Mouse (Mus musculus) embryonic facial prominence, embryonic 14.5 days (tissue): ENCODE measurements around the gene Tbc1d1. TPM values are rescaled to one million over a fixed set of nuclear protein-coding genes. Genes with fewer than 3 reads are reported as not detected.

Source experiments
- ATAC-seq: fragments of 200-750 bp; cut with Nextera tagmentation; 2 replicates; pipeline ENCODE4 v1.8.0; 2017; ENCODE audit warnings: low read depth, moderate number of reproducible peaks, moderate TSS enrichment
- DNase-seq: peaks from one replicate; pipeline ENCODE4 v3.0.0-alpha.2; 2015; ENCODE audit warnings: low spot score
- H3K27ac ChIP-seq: fragments of 300-500 bp; sonication (generic); replicated peaks from 2 replicates; pipeline ENCODE4 v1.5.1; 2014; ENCODE audit warnings: low read depth, mild to moderate bottlenecking, low read length, moderate library complexity
- H3K27me3 ChIP-seq: fragments of 300-500 bp; sonication (generic); replicated peaks from 2 replicates; pipeline ENCODE4 v1.6.1; 2014; ENCODE audit warnings: low read length; ENCODE audit not compliant: control insufficient read depth, insufficient read depth
- H3K36me3 ChIP-seq: fragments of 300-500 bp; sonication (generic); 2 replicates; pipeline ENCODE4 v1.6.1; 2014; ENCODE audit warnings: low read length, mixed read lengths; ENCODE audit not compliant: control insufficient read depth, insufficient read depth
- H3K4me1 ChIP-seq: fragments of 300-500 bp; sonication (generic); 2 replicates; pipeline ENCODE4 v1.6.1; 2014; ENCODE audit warnings: antibody characterized with exemption, low read length; ENCODE audit not compliant: control insufficient read depth, insufficient read depth
- H3K4me2 ChIP-seq: fragments of 300-500 bp; sonication (generic); 2 replicates; pipeline ENCODE4 v1.6.1; 2014; ENCODE audit warnings: low read depth, mild to moderate bottlenecking, low read length, moderate library complexity, mixed read lengths
- H3K4me3 ChIP-seq: fragments of 300-500 bp; sonication (generic); 2 replicates; pipeline ENCODE4 v1.5.1; 2014; ENCODE audit warnings: low read depth, mild to moderate bottlenecking, low read length
- H3K9ac ChIP-seq: fragments of 300-500 bp; sonication (generic); 2 replicates; pipeline ENCODE4 v1.6.1; 2014; ENCODE audit warnings: low read depth, mild to moderate bottlenecking, low read length, moderate library complexity, mixed read lengths
- H3K9me3 ChIP-seq: fragments of 300-500 bp; sonication (generic); 2 replicates; pipeline ENCODE4 v1.6.1; 2016; ENCODE audit warnings: low read length; ENCODE audit not compliant: control insufficient read depth
- WGBS: fragments of 180-500 bp; shearing (Covaris S2); extraction: QIAGEN DNeasy Blood & Tissue Kit; methylation state at CpG from one replicate; pipeline ENCODE4 v1.1.7; 2014; 5-methylcytosine and 5-hydroxymethylcytosine counted together
- polyA plus RNA-seq: library from polyadenylated mRNA; unstranded; fragments of >200 nt; fragmentation: Nextera tagmentation; extraction: Ambion mirVana; gene quantifications from 2 replicates; pipeline ENCODE4 v1.2.1, GENCODE M21; 2014

The Tbc1d1 gene
- polyA plus RNA-seq, 1 experiment from 2014 or later, result 19.1 TPM

DNA sequence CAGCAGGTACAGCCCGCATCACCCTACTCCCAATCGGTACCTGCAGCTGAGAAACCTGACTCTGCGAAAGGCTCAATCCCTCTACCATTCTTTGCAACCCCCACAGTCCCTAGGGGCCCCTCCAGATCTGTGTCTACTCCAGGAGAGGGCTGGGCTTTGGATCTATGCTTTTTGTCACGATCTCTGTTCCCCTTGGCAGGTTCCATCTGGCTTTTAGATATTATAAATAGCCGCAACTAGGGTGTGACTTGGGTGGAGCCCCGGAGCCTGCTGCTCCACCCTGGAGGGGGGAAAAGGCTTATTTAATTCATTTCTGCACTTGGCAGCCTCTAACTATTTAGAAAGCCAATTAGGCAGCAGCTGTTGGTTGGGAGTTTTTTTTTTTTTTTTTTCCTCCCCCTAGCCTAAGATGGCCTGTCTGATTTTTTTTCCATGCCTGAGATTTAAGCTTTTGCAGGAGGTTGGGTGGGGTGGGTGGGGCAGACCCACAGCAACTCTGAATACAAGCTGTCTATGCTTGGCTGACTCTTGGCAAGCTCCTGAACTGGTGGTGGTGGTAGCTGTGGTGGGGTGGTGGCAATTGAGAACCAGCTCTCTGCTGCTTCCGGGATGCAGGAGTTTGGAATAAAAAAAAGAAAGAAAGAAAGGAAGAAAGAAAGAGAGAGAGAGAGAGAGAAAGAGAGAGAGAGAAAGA lies 208.5 kb downstream of the Tbc1d1 start:
- peak overlapping the region; percentile 11; the same call in 1 of the 2 replicates for H3K4me2 ChIP-seq

DNA sequence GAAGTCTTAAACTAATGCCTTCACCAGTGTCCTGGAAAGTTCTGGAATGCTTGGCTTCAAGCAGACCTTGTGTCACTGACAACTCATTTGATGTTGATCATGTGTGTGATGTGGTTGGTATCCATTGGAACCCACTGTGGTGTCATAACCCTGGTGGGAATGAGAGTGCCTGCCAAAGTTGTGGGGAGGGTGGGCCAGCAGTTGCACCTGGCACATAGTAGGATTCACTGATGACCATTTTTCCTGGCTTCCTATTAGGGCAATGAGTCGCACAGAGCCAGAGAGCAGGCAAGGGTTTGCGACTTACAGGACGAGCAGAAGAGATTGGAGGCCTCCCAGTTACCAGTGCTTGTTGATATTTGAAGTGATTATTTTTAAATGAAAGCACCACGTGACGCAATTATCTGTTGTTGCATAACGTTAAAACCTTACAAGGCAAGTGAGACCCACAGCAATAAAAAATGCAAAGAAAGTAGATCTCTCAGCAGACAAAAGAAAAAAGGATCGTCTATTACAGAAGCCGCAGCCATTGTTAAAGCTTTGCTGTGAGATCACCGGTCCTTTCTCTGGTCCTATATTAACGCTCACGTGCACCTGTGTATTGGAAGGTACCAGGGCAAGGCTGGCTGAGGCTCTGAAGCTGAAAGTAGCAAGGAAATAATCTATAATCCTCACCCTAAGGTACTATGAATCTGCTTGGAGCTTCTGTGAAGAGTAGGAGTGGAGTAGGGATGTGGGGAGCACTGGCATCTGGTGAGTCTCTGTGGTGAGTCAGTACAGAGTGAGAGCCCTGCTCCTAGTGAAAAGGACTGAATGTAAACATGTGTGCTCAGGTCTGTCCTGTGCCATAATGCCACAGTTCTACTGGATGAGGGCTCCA lies 209.3 kb downstream of the Tbc1d1 start:
- Histone ChIP-seq H3K27me3 (no peaks in the 10 kb centered on the region), H3K4me3 (no peak overlapping the region), H3K4me2 (no peak overlapping the region), H3K27ac (peak overlapping the region; percentile 67; the same call in 1 of the 2 replicates), H3K4me1 (peaks cover 38% of the 10 kb centered on the region), H3K36me3 (no peaks in the 10 kb centered on the region), H3K9ac (no peak overlapping the region), H3K9me3 (no peaks in the 10 kb centered on the region)
- ATAC-seq (no peak), DNase-seq (no peak)
- whole genome bisulfite sequencing, result 83% methylated on average over 11 of the region's 11 CpGs

More for the DNA sequence above, 208.5 kb downstream of the Tbc1d1 start:
- Histone ChIP-seq H3K4me1 (peaks cover 43% of the 10 kb centered on the region), H3K4me3 (no peak overlapping the region), H3K36me3 (no peaks in the 10 kb centered on the region), H3K27ac (peak overlapping the region; percentile 74), H3K9ac (no peak overlapping the region), H3K27me3 (no peaks in the 10 kb centered on the region), H3K9me3 (no peaks in the 10 kb centered on the region)
- 34% methylated on average over 7 of the region's 7 CpGs for WGBS
- ATAC-seq (peak; percentile 86), DNase-seq (peak; percentile 94)

DNA sequence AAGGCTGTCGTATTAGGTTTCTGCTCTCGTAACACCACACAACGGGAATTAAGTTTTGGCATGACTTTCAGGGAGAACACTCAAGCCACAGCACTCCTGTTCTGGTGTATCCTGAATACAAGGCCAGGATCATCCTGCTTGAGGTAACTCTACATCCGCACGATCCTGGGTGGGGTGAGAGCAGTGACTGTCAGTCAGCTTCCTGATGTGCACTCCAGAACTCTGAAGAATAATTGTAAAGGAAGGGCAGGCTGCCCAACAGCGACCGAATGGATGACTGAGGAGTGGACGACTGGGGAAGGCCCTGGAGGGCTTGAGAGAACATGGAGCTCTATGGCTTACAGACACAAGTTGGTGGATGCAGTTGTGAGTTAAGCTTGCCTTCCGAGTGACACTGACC lies 210.0 kb downstream of the Tbc1d1 start:
- Histone ChIP-seq H3K4me1 (peaks cover 36% of the 10 kb centered on the region), H3K27ac (no peak overlapping the region), H3K9ac (no peak overlapping the region), H3K36me3 (no peaks in the 10 kb centered on the region), H3K27me3 (no peaks in the 10 kb centered on the region), H3K4me3 (no peak overlapping the region), H3K4me2 (no peak overlapping the region), H3K9me3 (no peaks in the 10 kb centered on the region)
- no peak for DNase-seq
- no peak for ATAC-seq
- WGBS, result 69% methylated on average over 9 of the region's 9 CpGs

DNA sequence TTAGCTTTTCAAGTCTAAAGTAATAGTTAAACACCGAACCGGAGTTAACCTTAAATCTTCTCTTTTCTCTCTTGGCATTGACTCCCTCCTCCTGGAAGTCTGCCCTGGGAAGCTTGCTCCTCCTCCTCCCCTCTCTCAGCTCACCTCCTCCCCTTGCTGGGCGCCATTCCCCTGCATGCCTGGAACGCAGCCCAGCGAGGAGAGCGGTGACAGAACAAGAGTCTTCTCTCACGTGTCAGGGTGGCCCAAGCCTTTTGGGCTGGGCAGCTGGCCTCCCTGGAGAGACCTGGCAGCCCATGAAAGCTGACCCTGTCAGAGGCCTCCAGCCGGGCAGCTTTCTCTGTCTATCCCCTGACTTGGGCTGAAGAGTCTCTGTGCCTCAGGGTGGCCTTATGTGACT lies 211.3 kb downstream of the Tbc1d1 start:
- no peaks in the 10 kb centered on the region for H3K9me3 ChIP-seq
- no peak overlapping the region for H3K9ac ChIP-seq
- H3K36me3 ChIP-seq, result no peaks in the 10 kb centered on the region
- H3K27ac ChIP-seq, result peak overlapping the region; percentile 75
- H3K4me1 ChIP-seq, result peaks cover 39% of the 10 kb centered on the region
- 21% methylated on average over 8 of the region's 8 CpGs for WGBS
- H3K4me2 ChIP-seq, result no peak overlapping the region
- ATAC-seq (0 out of 2 replicates have a peak, but pooled peaks have one; percentile 35), DNase-seq (peak; percentile 88)
- H3K4me3 ChIP-seq, result no peak overlapping the region
- H3K27me3 ChIP-seq, result no peaks in the 10 kb centered on the region

DNA sequence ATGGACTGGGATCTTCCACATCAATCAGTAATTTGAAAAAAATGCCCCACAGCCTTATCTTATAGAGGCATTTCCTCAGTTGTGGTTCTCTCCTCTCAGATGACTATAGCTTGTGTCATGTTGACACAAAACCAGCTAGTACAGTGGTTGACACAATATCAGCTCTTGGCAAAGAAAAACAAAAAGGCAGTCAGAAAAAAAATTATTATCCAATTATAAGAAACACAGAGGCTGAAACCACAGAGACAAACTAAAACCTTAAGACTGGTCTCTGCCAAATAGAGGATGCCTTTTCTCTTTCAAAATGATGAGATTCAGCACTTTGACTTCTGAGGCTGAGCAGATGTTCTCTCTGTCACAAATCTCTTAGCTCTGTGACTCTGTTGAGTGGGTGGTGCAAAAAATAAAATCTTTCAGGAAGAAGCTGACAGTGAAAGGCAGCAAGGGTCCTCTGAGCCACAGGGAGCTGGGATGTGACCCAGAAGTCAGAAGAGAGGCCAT lies 215.3 kb downstream of the Tbc1d1 start:
- Histone ChIP-seq H3K9ac (no peak overlapping the region), H3K27me3 (no peaks in the 10 kb centered on the region), H3K4me3 (no peak overlapping the region), H3K36me3 (no peaks in the 10 kb centered on the region), H3K9me3 (no peaks in the 10 kb centered on the region), H3K4me1 (peaks cover 31% of the 10 kb centered on the region), H3K27ac (no peak overlapping the region), H3K4me2 (no peak overlapping the region)
- ATAC-seq (no peak), DNase-seq (no peak)

DNA sequence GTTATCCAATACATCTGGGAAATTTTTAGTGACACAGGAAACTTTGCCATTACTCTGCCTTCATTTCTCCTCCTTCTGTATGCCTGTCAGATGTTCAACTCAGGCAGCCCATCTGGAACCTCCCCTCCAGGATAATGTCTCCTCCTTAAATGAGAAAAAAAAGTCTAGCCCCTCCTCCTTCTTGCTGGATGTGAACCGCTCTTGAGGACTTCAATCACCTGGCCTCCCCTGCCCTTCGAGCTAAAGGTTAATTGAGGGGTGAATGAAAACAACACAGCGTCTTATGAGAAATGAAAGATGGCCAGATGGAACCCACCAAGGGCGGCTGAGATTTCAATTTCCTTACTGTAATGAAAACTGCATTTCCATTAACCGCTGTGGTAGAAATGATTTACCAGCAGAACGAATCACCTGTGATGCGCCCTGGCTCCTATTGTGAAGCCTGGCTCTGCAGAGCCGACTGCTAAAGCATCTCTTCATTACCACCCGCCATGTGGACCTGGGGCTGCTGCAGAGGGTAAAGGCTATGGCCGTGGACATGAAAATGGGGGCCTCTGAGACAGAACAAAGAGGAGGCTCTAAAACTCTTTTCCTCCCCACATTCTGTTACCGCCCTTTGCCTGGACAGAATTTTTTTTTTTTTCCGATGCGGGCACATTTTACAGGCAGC lies 216.3 kb downstream of the Tbc1d1 start:
- H3K4me3 ChIP-seq, result no peak overlapping the region
- DNase-seq (no peak), ATAC-seq (no peak)
- H3K4me1 ChIP-seq, result peaks cover 30% of the 10 kb centered on the region
- no peaks in the 10 kb centered on the region for H3K36me3 ChIP-seq
- 60% methylated on average over 13 of the region's 13 CpGs for WGBS
- H3K27me3 ChIP-seq, result no peaks in the 10 kb centered on the region
- no peak overlapping the region for H3K4me2 ChIP-seq
- H3K27ac ChIP-seq, result no peak overlapping the region
- no peaks in the 10 kb centered on the region for H3K9me3 ChIP-seq
- H3K9ac ChIP-seq, result no peak overlapping the region

DNA sequence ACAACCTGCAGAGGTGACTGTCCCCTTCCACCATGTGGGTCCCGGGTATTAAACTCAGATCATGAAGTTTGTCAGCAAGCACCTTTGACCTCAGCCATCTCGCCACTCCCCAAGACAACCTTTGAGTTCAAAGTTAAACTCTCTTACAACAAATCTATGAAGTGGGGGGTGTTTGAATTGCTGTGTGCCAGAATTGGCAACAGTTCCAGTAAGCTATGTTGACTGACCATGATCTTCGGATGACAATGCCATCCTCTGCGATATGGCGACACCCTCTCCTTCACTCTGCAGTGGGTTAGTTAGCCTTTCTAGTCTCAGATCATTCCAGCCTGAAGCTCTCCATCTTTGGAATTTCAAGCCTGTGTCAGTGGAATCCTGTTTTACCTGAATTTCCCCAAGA lies 217.6 kb downstream of the Tbc1d1 start:
- ATAC-seq (no peak), DNase-seq (no peak)
- Histone ChIP-seq H3K36me3 (no peaks in the 10 kb centered on the region), H3K4me1 (peaks cover 32% of the 10 kb centered on the region), H3K9ac (no peak overlapping the region), H3K27me3 (no peaks in the 10 kb centered on the region), H3K4me2 (no peak overlapping the region), H3K27ac (no peak overlapping the region), H3K4me3 (no peak overlapping the region), H3K9me3 (no peaks in the 10 kb centered on the region)
- 86% methylated on average over 5 of the region's 5 CpGs for WGBS

DNA sequence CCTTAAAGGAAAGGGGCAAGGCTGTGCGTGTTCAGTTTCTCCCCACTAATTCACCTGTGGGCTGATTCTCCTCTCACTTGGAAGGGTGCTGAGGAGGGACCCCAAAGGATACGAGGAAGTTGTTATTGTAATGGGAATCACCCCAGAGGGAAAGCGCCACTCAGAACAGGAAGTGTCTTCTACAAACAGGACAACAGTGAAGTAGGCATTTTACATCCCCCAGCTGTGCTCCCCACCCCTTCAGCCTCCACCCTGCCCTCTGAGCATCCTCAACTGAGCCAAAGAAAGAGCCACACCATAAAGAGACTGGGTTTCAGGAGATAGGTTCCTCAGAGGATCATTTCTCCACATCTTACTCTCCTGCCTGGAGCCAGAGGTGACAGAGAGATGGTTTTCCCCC lies 219.7 kb downstream of the Tbc1d1 start:
- Histone ChIP-seq H3K27me3 (no peaks in the 10 kb centered on the region), H3K4me2 (no peak overlapping the region), H3K36me3 (no peaks in the 10 kb centered on the region), H3K9ac (no peak overlapping the region), H3K27ac (peak overlapping the region; percentile 19; the same call in 1 of the 2 replicates), H3K4me1 (peaks cover 45% of the 10 kb centered on the region), H3K4me3 (no peak overlapping the region), H3K9me3 (no peaks in the 10 kb centered on the region)
- DNase-seq (no peak), ATAC-seq (no peak)
- 66% methylated on average over 3 of the region's 3 CpGs for WGBS
